Mouse (Mus musculus) heart, adult 11 months (tissue): ENCODE measurements around the gene Kcnip4.

ENCODE experiments used
- DNase-seq: peaks from one replicate; pipeline ENCODE4 v3.0.0; 2022

Kcnip4 gene

DNA sequence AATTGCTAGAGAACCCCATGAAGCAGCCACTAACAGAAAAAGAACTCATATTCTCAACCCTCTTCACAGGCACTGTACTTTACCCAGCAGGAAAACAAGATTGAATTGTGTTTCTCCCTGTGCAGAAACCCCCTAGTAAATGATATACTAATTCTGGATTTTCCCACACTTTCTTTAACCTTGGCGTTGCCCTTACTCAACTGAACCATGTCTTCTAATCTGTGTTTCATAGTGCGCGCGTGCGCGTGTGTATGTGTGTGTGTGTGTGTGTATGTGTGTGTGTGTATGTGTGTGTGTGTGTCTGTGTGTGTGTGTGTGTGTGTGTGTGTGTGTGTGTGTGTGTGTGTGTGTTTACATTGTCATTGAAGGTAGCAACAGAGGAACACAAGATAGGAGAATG, 283.0 kb downstream of the Kcnip4 start:
- no peak for DNase-seq

- DNase-seq, result peak; percentile 55
Measured at GRCm38 (mm10) chr5:49201164-49201756, 323.4 kb downstream of the Kcnip4 start.

DNA sequence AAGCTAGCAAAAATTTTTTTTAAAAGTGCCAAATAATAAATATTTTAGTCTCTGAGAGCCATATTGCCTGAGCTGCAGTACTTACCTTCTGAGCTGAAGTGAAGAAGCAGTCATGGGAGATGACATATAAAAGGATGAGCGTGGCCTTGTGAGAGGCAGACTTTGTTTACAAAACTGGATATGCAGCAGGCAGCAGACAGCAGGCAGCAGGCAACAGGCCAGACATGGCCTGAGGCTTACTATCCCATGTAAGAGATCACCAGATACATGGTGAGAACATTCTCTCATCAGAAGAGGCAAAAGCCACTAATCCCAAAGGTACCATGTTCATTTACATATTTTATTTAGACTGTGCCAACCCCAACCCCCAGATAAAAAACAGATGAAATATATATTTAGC, 336.5 kb downstream of the Kcnip4 start:
- no peak for DNase-seq

DNA sequence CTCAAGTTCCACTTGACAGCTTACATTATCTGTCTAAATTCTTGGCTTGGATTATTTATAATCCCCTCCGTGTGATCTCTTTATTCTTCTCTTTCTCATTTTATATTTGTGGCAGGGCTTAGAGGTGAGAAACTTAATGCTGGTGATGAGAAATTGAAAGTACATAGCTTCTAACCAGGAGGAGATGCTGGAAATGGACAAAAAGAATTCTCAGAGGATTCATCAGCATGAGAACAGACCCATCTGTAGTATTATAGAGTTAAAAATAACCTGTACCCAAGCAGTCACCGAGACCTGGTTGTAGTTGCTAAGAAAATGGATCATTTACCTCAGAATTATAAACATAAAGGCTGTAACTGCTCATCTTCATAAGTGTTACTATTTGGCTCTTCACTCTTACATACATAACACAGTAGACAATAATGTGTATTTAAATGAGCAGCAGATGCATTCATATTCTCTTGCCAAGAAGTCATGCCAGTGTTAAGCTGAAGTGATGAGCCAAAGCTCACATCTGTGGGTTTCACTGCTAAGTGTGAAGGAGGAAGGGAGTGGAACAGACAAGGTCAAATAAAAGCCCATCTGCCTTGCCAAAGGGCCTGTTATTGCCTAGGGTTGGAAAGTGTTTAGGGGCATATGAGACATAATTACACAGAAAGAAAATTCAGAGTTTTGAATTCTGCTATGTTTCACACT, 374.4 kb downstream of the Kcnip4 start:
- no peak for DNase-seq

DNA sequence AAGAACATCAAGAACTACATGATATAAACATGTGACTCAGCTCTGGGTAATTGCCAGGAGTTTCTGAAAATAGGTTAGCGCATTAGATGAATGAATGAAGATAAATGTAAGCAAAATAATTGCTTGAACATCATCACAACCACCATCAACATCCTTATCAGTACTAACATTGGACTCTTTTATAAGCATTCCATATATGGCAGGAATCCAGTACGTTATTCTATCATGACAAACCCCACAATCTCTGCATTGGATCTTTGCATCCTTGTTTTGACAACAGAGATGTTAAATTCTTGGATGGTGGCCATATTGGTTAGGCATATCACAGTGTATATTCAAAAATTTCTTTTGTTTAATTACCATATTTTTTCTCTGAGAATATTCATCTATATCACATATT, 375.0 kb downstream of the Kcnip4 start:
- DNase-seq, result no peak

DNA sequence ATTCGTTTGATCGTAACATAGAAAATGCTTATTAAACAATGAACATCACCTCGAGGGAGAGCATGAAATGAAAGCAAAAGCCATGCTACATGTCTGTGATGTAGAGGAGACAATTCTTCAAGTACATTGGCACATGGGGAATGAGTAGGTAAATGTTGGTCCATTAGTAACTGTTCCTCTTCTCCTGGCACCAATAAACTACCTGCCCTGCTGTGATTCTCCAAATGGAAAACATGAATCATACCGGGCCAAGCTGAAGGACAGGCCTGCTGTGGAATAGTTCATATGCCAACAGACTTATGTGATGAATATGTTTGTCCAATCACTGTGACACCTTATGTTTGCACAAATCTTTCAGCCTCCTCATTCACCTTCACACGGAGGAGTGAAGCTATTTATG, 429.3 kb downstream of the Kcnip4 start:
- DNase-seq, result no peak

- DNase-seq, result no peak
Measured at GRCm38 (mm10) chr5:49094945-49095344, 429.8 kb downstream of the Kcnip4 start.

DNA sequence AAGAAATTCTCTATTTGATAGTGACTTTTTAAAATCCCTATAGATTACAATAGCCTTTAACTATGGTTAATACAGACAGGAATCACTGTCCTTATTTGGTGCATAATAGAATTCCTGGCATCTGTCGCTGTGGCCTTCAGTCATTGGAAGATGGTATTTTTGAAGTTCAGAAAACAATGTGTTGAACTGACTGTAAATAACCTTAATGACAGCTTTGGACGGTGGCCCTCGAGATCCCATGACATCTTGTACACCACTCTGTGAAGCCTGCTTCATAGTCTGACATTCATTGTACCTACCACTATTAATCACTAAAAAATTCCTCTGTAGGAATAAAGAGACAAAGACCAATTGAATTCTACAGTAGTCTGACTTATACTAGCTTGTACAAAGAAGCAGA, 430.4 kb downstream of the Kcnip4 start:
- no peak for DNase-seq

DNA sequence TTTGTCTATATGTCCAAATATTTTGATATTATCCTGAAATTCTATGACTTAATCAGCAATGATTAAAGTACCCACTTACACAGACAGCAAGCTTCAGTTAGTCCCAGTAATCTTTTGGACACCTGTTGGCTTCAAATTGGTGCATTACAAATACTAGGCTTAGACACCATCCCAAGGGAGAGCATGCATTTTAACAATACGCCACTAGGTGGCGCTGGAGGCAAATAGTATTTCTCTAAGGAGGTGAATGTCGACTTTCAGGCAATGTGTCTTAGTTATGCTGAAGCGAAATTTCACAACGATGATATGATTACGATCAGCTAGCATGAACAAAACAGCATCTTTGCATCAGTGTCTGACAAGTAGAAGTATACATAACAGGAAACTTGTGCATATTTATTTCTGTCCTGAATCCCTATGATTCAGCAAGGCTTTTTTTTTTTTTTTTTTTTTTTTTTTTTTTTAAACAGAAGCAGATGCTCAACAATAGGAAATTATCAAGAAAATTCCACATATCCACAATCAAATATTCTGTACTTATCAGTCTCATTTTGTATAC, 434.5 kb downstream of the Kcnip4 start:
- DNase-seq, result no peak

GRCm38 (mm10) chr5:49065646-49066045, 459.1 kb downstream of the Kcnip4 start:
- DNase-seq, result no peak

DNA sequence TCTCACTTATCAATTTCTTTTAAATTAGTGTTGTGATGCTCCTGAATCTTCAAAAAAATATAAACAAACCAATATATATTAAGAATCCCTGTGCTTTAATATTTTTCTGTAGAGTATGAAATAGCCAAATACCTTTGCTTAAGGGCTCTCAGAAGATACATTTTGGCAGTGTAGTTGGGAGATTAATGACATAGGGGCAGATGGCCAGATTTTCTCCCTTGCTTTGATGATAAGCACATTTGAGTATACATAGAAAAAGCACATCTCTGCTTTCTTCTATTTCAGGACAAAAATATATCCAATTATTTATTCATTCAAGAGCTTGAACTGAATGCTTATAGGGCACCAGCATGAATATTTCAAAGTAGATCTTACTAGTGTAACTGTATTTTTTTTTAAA, 465.8 kb downstream of the Kcnip4 start:
- no peak for DNase-seq

- no peak for DNase-seq
Measured at GRCm38 (mm10) chr5:49057636-49058340, 466.9 kb downstream of the Kcnip4 start.

DNA sequence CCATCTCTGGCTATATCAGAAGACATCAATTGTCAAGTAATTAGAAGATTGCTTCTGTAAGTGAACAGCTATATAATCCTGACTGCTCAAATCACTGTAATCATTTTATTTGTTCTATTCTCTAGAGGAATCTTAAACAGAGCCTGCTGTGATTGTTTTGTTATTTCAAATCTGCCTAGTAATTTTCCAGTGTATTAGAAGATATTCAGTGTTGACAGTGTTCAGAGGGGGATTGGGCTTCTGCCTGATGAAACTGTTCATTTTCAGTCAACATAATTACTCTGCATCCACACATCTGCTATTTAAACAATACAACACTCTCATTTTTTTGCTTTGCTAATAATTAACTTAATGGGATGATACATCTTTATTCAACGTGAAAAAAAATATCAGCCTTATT, 476.7 kb downstream of the Kcnip4 start:
- no peak for DNase-seq

- DNase-seq, result no peak
Measured at GRCm38 (mm10) chr5:49041259-49041845, 483.4 kb downstream of the Kcnip4 start.

GRCm38 (mm10) chr5:48997359-48997758, 527.3 kb downstream of the Kcnip4 start:
- DNase-seq, result no peak

- DNase-seq, result no peak
Measured at GRCm38 (mm10) chr5:48989145-48989659, 535.5 kb downstream of the Kcnip4 start.

DNA sequence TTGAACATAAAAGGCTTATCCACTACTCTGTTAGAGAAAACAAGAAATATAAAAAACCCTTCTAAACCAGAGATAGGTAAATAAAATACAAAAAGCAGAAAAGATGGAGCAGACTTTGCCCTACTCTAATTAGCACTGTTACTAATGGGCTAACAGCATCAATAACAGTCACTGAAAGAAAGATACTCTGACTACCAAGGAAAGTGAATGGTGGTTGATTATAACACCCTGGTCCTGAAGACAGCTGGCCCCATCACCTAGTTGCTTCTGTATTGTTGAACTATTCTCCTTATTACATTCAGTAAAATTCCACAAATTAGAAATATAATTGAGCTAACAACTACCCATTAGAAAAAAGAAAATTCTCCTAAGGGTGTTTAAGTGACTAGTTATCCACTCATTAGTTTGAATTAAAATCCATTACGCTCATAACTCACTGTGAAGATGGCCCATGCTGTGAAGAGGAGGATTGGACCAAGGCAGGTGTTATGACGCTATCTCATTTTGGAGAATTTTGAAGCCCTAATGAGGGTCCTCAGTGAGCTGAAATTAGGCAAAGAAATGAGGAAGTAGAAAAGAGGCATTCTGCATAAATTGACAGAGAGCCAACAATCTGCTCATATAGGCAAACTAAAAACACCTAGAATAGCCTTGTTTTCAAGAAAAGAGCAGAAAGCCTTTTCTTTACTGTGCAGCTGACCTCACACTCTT, 582.2 kb downstream of the Kcnip4 start:
- DNase-seq, result no peak

GRCm38 (mm10) chr5:48931881-48932280, 592.8 kb downstream of the Kcnip4 start:
- no peak for DNase-seq

DNA sequence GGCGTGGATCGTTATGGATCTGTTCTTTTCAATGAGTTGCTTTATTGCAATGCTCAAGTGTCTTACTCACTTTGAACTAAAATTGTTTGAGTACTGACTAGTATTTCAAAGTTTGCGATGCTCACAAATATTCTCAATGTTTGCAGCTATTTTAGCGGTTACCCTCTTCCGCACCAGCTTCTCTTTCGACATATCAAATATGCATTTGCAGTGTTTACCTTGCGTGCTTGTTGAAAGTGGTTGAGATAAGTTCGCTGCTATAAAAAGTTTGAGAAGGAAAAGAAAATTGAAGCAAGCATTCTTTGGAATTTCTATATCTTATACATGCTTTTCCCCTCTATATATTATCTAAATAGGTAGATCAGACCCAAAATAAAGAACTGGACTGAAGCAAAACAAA, 634.5 kb downstream of the Kcnip4 start:
- DNase-seq, result no peak

- DNase-seq, result no peak
Measured at GRCm38 (mm10) chr5:48889395-48890194, 635.1 kb downstream of the Kcnip4 start.

DNA sequence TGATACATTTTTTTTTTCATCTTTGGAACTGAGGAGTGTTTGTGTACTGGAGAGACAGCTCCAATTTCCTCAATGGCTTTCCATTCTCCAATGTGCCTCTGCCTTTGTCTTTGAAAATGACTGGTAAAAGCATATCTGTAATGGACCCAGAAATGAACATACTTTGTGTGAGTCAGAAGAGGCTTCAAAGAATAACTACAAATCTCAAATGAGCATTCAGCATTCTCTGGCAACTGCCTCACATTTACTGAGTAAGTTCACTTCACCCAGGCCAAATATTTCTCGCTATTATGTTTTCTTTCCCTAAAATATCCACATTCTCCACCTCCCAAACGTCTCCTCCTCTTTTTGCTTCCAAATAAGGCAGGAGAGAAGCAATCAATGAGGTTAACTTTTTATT, 646.6 kb downstream of the Kcnip4 start:
- no peak for DNase-seq
